Mouse (Mus musculus) myocyte (in vitro differentiated cells): Measurements from ENCODE around the gene Mfap5. TPM values are rescaled to one million over a fixed set of nuclear protein-coding genes. Genes with fewer than 3 reads are reported as not detected.

Experiments used
- H3K27me3 ChIP-seq: one replicate; pipeline ENCODE4 v1.6.1; 2011; ENCODE audit not compliant: control insufficient read depth, insufficient read depth, insufficient read length
- H3K36me3 ChIP-seq: one replicate; pipeline ENCODE4 v1.6.1; 2011; ENCODE audit not compliant: control insufficient read depth, insufficient read depth
- H3K4me2 ChIP-seq: one replicate; pipeline ENCODE4 v1.6.1; 2011; ENCODE audit warnings: low read depth, control low read depth
- H3K4me3 ChIP-seq: one replicate; pipeline ENCODE4 v1.5.1; 2011; ENCODE audit warnings: mild to moderate bottlenecking, control low read depth, moderate library complexity
- H3K79me2 ChIP-seq: one replicate; pipeline ENCODE4 v1.6.1; 2011; ENCODE audit not compliant: control insufficient read depth, insufficient read depth
- H3ac ChIP-seq: one replicate; pipeline ENCODE4 v1.6.1; 2011; ENCODE audit not compliant: control insufficient read depth, insufficient read length
- CEBPB ChIP-seq: IDR thresholded peaks from 2 replicates; pipeline ENCODE4 v1.6.1; 2011; ENCODE audit warnings: mild to moderate bottlenecking, moderate library complexity; ENCODE audit not compliant: poor library complexity, insufficient read depth, severe bottlenecking
- E2F4 ChIP-seq: IDR thresholded peaks from one replicate; pipeline ENCODE4 v1.6.1; 2011; ENCODE audit warnings: mild to moderate bottlenecking, control low read depth, moderate library complexity; ENCODE audit not compliant: insufficient read depth
- MAX ChIP-seq: IDR thresholded peaks from one replicate; pipeline ENCODE4 v1.6.1; 2011; ENCODE audit warnings: low read depth, mild to moderate bottlenecking, control low read depth
- MYOD1 ChIP-seq, 3 experiments: IDR thresholded peaks; one replicate each; pipeline ENCODE4 v1.6.1; 2011; ENCODE audit warnings: control low read depth in 2 of 3, low read depth in 2 of 3, mild to moderate bottlenecking in 2 of 3, moderate library complexity in 1 of 3; ENCODE audit not compliant: insufficient read length in 2 of 3, control insufficient read depth in 1 of 3
- MYOG ChIP-seq, 3 experiments: IDR thresholded peaks; one replicate each; pipeline ENCODE4 v1.6.1; 2011; ENCODE audit warnings: control low read depth in 2 of 3, low read depth in 2 of 3, mild to moderate bottlenecking in 2 of 3; ENCODE audit not compliant: insufficient read length in 2 of 3, control insufficient read depth in 1 of 3, insufficient read depth in 1 of 3
- POLR2A ChIP-seq: IDR thresholded peaks from one replicate; pipeline ENCODE4 v1.6.1; 2011; ENCODE audit warnings: low read depth, mild to moderate bottlenecking, control low read depth, moderate library complexity; ENCODE audit not compliant: insufficient read length
- POLR2AphosphoS2 ChIP-seq: IDR thresholded peaks from one replicate; pipeline ENCODE4 v1.6.1; 2011; ENCODE audit warnings: low read depth, control low read depth; ENCODE audit not compliant: insufficient read length
- REST ChIP-seq: IDR thresholded peaks from one replicate; pipeline ENCODE4 v1.6.1; 2011; ENCODE audit warnings: mild to moderate bottlenecking, control low read depth, moderate library complexity; ENCODE audit not compliant: insufficient read depth, insufficient read length
- SRF ChIP-seq: IDR thresholded peaks from one replicate; pipeline ENCODE4 v1.6.1; 2011; ENCODE audit warnings: low read depth; ENCODE audit not compliant: control insufficient read depth, insufficient read length
- TCF12 ChIP-seq: IDR thresholded peaks from one replicate; pipeline ENCODE4 v1.6.1; 2011; ENCODE audit warnings: mild to moderate bottlenecking, control low read depth; ENCODE audit not compliant: poor library complexity, insufficient read depth, severe bottlenecking
- TCF3 ChIP-seq: IDR thresholded peaks from one replicate; pipeline ENCODE4 v1.6.1; 2011; ENCODE audit warnings: low read depth, control low read depth; ENCODE audit not compliant: insufficient read length
- USF1 ChIP-seq: IDR thresholded peaks from one replicate; pipeline ENCODE4 v1.6.1; 2011; ENCODE audit warnings: low read depth, mild to moderate bottlenecking, control low read depth, moderate library complexity
- polyA plus RNA-seq: library from polyadenylated mRNA; unstranded; fragments of >200 nt; fragmentation: generic; extraction: Trizol; gene quantifications from one replicate; pipeline ENCODE4 v1.2.1, GENCODE M21; 2012; ENCODE audit warnings: missing spikeins

Mfap5 gene
- polyA plus RNA-seq, 1 experiment: 0.98 TPM

DNA sequence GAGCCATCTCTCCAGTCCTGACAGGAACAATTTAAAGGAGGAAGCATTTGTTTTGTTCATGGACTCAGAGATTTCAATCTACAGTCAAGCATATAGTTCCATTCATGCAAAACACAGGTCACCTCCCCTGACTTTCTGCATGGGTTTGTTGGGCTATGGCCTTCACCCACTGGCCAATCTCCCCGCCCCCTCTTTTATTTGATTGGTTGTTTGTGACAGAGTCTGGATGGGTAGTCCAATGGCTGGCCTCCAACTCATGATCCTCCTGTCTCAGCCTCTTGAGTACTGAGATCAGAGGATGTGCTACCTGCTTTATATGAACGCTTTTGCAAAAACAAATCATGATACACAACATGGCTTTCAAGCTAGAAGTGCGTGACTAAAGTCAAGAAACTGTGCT, 71.4 kb downstream of the Mfap5 start:
- no peak overlapping the region for H3ac ChIP-seq
- no peak overlapping the region for H3K4me2 ChIP-seq
- no peak overlapping the region for H3K4me3 ChIP-seq
- no peak for TF ChIP-seq POLR2AphosphoS2
- TF ChIP-seq CEBPB: no peak
- TF ChIP-seq TCF3: no peak
- no peak for TF ChIP-seq USF1
- no peak for TF ChIP-seq MYOG (IDR thresholded peaks at IDR 0.05; ENCODE audit: control insufficient read depth in 1 of 3, insufficient read depth in 1 of 3, insufficient read length in 2 of 3, low read depth in 2 of 3)
- no peak for TF ChIP-seq MAX
- no peak for TF ChIP-seq E2F4
- no peak for TF ChIP-seq REST
- no peak for TF ChIP-seq TCF12
- no peak for TF ChIP-seq SRF
- TF ChIP-seq POLR2A: no peak
- no peak for TF ChIP-seq MYOD1 (IDR thresholded peaks at IDR 0.05; ENCODE audit: control insufficient read depth in 1 of 3, insufficient read length in 2 of 3, low read depth in 2 of 3)
- H3K36me3 ChIP-seq: no peaks in the 10 kb centered on the region
- no peaks in the 10 kb centered on the region for H3K27me3 ChIP-seq
- no peaks in the 10 kb centered on the region for H3K79me2 ChIP-seq

Other genes starting within 250 kb of the Mfap5 start
- not detected for gene Klrg1, start 223.0 kb upstream of the Mfap5 start, polyA plus RNA-seq
- 58.8 TPM for gene M6pr, start 197.1 kb upstream of the Mfap5 start, polyA plus RNA-seq
- gene Phc1, start 165.3 kb upstream of the Mfap5 start, polyA plus RNA-seq: 15.5 TPM
- not detected for gene Rimklb, start 7.1 kb upstream of the Mfap5 start, polyA plus RNA-seq
- gene Aicda, start 48.0 kb downstream of the Mfap5 start, polyA plus RNA-seq: not detected
- gene Apobec1, start 96.6 kb downstream of the Mfap5 start, polyA plus RNA-seq: 10.5 TPM
- not detected for gene Gdf3, start 104.2 kb downstream of the Mfap5 start, polyA plus RNA-seq
- gene Dppa3, start 120.6 kb downstream of the Mfap5 start, polyA plus RNA-seq: not detected
- gene Nanog, start 201.6 kb downstream of the Mfap5 start, polyA plus RNA-seq: 0.10 TPM